Mouse (Mus musculus): ENCODE measurements at regions not wholly inside any gene's neighbourhood (a gene's known extent, or its start where the extent isn't known, plus 50 kb on each side); places are given as distances from the start of the nearest gene placed in this dataset.

GRCm38 (mm10) chr6:116893299-116893698, 176.6 kb upstream of the Tmem72 start:
- no peaks in the 10 kb centered on the region for H3K36me3 ChIP-seq (ENCODE audit: control insufficient read depth, insufficient read depth, low read length, poor library complexity, severe bottlenecking)
- no peaks in the 10 kb centered on the region for H3K9me3 ChIP-seq (replicated peaks; ENCODE audit: control insufficient read depth, insufficient read depth, low read length, poor library complexity, severe bottlenecking)
- H3K9ac ChIP-seq (ENCODE audit: low read depth, poor library complexity, severe bottlenecking): no peak overlapping the region
- H3K4me3 ChIP-seq (ENCODE audit: low read depth, low read length): no peak overlapping the region
- TF ChIP-seq POLR2A (IDR thresholded peaks at IDR 0.05; ENCODE audit: insufficient read depth, low read length): no peak
- no peak for TF ChIP-seq CTCF (IDR thresholded peaks at IDR 0.05; ENCODE audit: low read depth, low read length)
- H3K4me1 ChIP-seq (ENCODE audit: control insufficient read depth, insufficient read depth, low read length): no peaks in the 10 kb centered on the region
- H3K27me3 ChIP-seq (ENCODE audit: control insufficient read depth, insufficient read depth, low read length, poor library complexity, severe bottlenecking): no peaks in the 10 kb centered on the region
- no peak overlapping the region for H3K27ac ChIP-seq (ENCODE audit: insufficient read depth, low read length)

GRCm38 (mm10) chr6:116894252-116894651, 177.5 kb upstream of the Tmem72 start:
- no peak for TF ChIP-seq POLR2A (IDR thresholded peaks at IDR 0.05; ENCODE audit: insufficient read depth, low read length)
- TF ChIP-seq EP300 (IDR thresholded peaks at IDR 0.05; ENCODE audit: insufficient read depth, low read depth, low read length): no peak
- no peak for TF ChIP-seq CTCF (IDR thresholded peaks at IDR 0.05; ENCODE audit: low read depth, low read length)
- Histone ChIP-seq H3K4me1 (ENCODE audit: control insufficient read depth, insufficient read depth, low read length) (no peaks in the 10 kb centered on the region), H3K9me3 (replicated peaks; ENCODE audit: control insufficient read depth, insufficient read depth, low read length, poor library complexity, severe bottlenecking) (no peaks in the 10 kb centered on the region), H3K9ac (ENCODE audit: low read depth, poor library complexity, severe bottlenecking) (no peak overlapping the region), H3K36me3 (ENCODE audit: control insufficient read depth, insufficient read depth, low read length, poor library complexity, severe bottlenecking) (no peaks in the 10 kb centered on the region), H3K27ac (ENCODE audit: insufficient read depth, low read length) (no peak overlapping the region), H3K4me3 (ENCODE audit: low read depth, low read length) (no peak overlapping the region), H3K27me3 (ENCODE audit: control insufficient read depth, insufficient read depth, low read length, poor library complexity, severe bottlenecking) (no peaks in the 10 kb centered on the region)

GRCm38 (mm10) chr6:116895114-116895513, 178.4 kb upstream of the Tmem72 start:
- Histone ChIP-seq H3K4me3 (ENCODE audit: low read depth, low read length) (no peak overlapping the region), H3K27ac (ENCODE audit: insufficient read depth, low read length) (no peak overlapping the region), H3K36me3 (ENCODE audit: control insufficient read depth, insufficient read depth, low read length, poor library complexity, severe bottlenecking) (no peaks in the 10 kb centered on the region), H3K27me3 (ENCODE audit: control insufficient read depth, insufficient read depth, low read length, poor library complexity, severe bottlenecking) (no peaks in the 10 kb centered on the region), H3K9me3 (replicated peaks; ENCODE audit: control insufficient read depth, insufficient read depth, low read length, poor library complexity, severe bottlenecking) (no peaks in the 10 kb centered on the region), H3K9ac (ENCODE audit: low read depth, poor library complexity, severe bottlenecking) (no peak overlapping the region), H3K4me1 (ENCODE audit: control insufficient read depth, insufficient read depth, low read length) (no peaks in the 10 kb centered on the region)
- TF ChIP-seq CTCF (IDR thresholded peaks at IDR 0.05; ENCODE audit: low read depth, low read length): no peak
- no peak for TF ChIP-seq POLR2A (IDR thresholded peaks at IDR 0.05; ENCODE audit: insufficient read depth, low read length)
- no peak for TF ChIP-seq EP300 (IDR thresholded peaks at IDR 0.05; ENCODE audit: insufficient read depth, low read depth, low read length)

GRCm38 (mm10) chr6:116896132-116896630, 179.5 kb upstream of the Tmem72 start:
- H3K9me3 ChIP-seq (replicated peaks; ENCODE audit: control insufficient read depth, insufficient read depth, low read length, poor library complexity, severe bottlenecking): no peaks in the 10 kb centered on the region
- no peak for TF ChIP-seq EP300 (IDR thresholded peaks at IDR 0.05; ENCODE audit: insufficient read depth, low read depth, low read length)
- TF ChIP-seq POLR2A (IDR thresholded peaks at IDR 0.05; ENCODE audit: insufficient read depth, low read length): no peak
- TF ChIP-seq CTCF (IDR thresholded peaks at IDR 0.05; ENCODE audit: low read depth, low read length): no peak
- no peaks in the 10 kb centered on the region for H3K4me1 ChIP-seq (ENCODE audit: control insufficient read depth, insufficient read depth, low read length)
- no peak overlapping the region for H3K9ac ChIP-seq (ENCODE audit: low read depth, poor library complexity, severe bottlenecking)
- no peaks in the 10 kb centered on the region for H3K27me3 ChIP-seq (ENCODE audit: control insufficient read depth, insufficient read depth, low read length, poor library complexity, severe bottlenecking)
- no peaks in the 10 kb centered on the region for H3K36me3 ChIP-seq (ENCODE audit: control insufficient read depth, insufficient read depth, low read length, poor library complexity, severe bottlenecking)
- no peak overlapping the region for H3K27ac ChIP-seq (ENCODE audit: insufficient read depth, low read length)
- H3K4me3 ChIP-seq (ENCODE audit: low read depth, low read length): no peak overlapping the region

- no peaks in the 10 kb centered on the region for H3K36me3 ChIP-seq (ENCODE audit: control insufficient read depth, insufficient read depth, low read length, poor library complexity, severe bottlenecking)
- no peak overlapping the region for H3K27ac ChIP-seq (ENCODE audit: insufficient read depth, low read length)
- no peak overlapping the region for H3K9ac ChIP-seq (ENCODE audit: low read depth, poor library complexity, severe bottlenecking)
- no peaks in the 10 kb centered on the region for H3K9me3 ChIP-seq (replicated peaks; ENCODE audit: control insufficient read depth, insufficient read depth, low read length, poor library complexity, severe bottlenecking)
- H3K27me3 ChIP-seq (ENCODE audit: control insufficient read depth, insufficient read depth, low read length, poor library complexity, severe bottlenecking): no peaks in the 10 kb centered on the region
- no peak overlapping the region for H3K4me3 ChIP-seq (ENCODE audit: low read depth, low read length)
- TF ChIP-seq POLR2A (IDR thresholded peaks at IDR 0.05; ENCODE audit: insufficient read depth, low read length) (no peak), CTCF (IDR thresholded peaks at IDR 0.05; ENCODE audit: low read depth, low read length) (no peak), EP300 (IDR thresholded peaks at IDR 0.05; ENCODE audit: insufficient read depth, low read depth, low read length) (no peak)
- no peaks in the 10 kb centered on the region for H3K4me1 ChIP-seq (ENCODE audit: control insufficient read depth, insufficient read depth, low read length)
These were observed 185.1 kb upstream of the Tmem72 start for GRCm38 (mm10) chr6:116901816-116902215.

GRCm38 (mm10) chr6:116902371-116902770, 185.7 kb upstream of the Tmem72 start:
- TF ChIP-seq POLR2A (IDR thresholded peaks at IDR 0.05; ENCODE audit: insufficient read depth, low read length) (no peak), CTCF (IDR thresholded peaks at IDR 0.05; ENCODE audit: low read depth, low read length) (no peak), EP300 (IDR thresholded peaks at IDR 0.05; ENCODE audit: insufficient read depth, low read depth, low read length) (no peak)
- Histone ChIP-seq H3K9me3 (replicated peaks; ENCODE audit: control insufficient read depth, insufficient read depth, low read length, poor library complexity, severe bottlenecking) (no peaks in the 10 kb centered on the region), H3K36me3 (ENCODE audit: control insufficient read depth, insufficient read depth, low read length, poor library complexity, severe bottlenecking) (no peaks in the 10 kb centered on the region), H3K4me1 (ENCODE audit: control insufficient read depth, insufficient read depth, low read length) (no peaks in the 10 kb centered on the region), H3K27ac (ENCODE audit: insufficient read depth, low read length) (no peak overlapping the region), H3K4me3 (ENCODE audit: low read depth, low read length) (no peak overlapping the region), H3K27me3 (ENCODE audit: control insufficient read depth, insufficient read depth, low read length, poor library complexity, severe bottlenecking) (no peaks in the 10 kb centered on the region), H3K9ac (ENCODE audit: low read depth, poor library complexity, severe bottlenecking) (no peak overlapping the region)

Data from ES-Bruce4 (cell line).